Mouse (Mus musculus) fibroblast of lung, adult 2 months (primary cell): ENCODE measurements around the gene Slc2a4.

Source experiments
- DNase-seq: peaks from one replicate; pipeline ENCODE4 v3.0.0-alpha.2; 2011; ENCODE audit warnings: low read depth

The Slc2a4 gene

DNA sequence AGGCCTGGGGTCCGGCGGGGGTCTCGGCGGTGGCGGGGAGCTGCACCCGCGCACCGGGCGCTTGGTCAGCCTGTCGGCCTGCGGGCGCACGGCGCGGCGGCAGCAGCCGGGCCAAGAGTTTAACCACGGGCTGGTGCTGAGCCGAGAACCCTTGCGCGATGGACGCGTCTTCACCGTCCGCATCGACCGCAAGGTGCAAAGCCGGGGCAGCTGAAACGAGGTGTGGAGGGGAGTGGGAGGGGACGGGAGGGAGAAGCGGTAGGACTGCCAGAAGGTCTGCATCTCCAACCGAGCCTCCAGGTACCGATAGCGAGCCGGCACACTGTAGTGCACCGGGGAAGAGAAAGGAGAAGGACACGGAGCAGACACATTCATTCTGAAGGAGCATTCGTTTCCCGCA, 46.0 kb downstream of the Slc2a4 start:
- DNase-seq = no peak

DNA sequence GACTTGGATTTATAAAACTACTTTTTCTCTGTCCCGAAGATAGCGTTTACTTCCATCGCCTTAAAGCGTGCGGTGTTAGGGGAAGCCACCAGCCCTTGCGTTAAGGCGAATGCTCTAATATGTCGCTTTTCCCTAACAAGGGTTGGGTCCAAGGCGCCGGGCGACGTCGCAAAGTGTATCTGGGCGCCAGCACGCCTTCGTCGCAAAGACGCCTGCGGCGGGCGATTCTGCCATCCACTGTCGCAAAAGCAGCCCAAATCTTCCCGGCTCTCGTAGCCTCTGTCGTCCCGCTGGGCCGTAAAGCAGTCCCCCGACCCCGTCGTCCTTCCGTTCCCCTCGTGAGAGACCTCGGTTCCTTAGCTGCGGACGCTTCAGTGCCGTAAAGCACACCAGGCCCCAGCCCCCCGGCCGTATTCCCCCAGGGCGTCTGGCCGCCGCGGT, 46.6 kb downstream of the Slc2a4 start:
- peak; percentile 94 for DNase-seq

DNA sequence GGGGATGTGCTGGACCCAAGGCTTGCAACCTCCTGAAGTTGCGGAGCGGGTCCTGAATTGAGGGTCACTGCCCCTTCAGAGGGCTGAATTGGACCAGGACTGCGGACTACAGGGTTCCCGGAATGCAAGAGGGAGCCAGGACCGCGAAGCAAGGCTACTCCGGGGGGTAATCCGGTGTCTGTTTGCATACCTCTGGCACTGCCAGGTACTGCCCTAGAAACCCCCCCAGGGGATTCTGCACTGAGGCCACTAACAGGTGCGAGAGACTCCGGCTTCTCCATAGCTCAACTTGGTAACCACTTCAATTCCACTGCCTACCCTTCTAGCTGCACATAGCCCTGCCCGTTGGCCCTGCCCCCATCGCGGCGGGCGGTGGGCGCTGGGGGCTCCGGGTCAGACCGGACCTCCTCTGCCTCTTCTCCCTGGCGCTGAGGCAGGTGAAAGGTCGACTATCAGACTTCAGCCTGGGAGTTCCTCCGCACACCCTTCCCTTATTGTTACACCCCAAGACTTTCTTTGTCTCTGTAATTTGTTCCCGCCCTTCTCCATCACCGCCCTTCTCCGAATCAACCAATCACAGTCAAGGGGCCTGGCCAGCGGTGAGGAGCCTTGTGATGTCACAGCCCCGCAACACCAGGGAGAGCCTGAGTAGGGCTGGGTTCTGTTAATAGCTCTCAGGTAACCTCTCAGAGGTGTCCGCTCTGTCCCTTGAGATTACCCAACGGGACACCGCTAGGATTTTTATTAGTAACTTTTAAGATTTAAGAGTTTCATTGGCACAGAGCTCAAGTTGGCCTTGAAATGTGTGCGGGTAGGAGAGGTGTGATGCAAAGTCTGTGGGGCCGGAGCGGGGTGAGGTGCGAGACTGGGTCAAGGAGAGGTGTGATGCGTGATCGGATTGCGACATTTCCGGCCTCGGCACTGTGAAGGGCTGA, 47.2 kb downstream of the Slc2a4 start, which contains the start of the genes 2810408A11Rik and Neurl4:
TSS of gene 2810408A11Rik (minus strand) at position 517 of the 935 bp plus-strand sequence.
TSS of gene Neurl4 (plus strand) at position 602 of the 935 bp plus-strand sequence.
- DNase-seq = peak; percentile 82

DNA sequence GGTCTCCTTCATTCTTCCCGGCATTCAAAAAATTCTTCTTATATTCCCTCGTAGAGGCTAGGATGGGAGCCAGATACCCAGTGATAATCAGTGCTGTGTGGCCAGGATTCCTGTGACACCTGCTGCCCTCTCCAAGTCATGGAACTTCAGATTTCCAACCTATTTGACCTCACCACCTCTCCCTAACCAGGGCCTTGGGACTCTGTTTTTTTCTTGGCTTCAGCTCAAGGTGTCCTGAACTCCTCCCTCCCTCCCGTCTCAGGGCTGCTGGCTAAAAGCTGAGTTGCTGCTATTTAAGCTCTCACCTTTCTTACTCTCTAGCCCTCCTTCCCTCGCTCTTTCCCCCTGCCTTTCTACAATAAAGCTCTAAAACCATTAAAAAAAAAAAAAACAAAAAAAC, 48.1 kb downstream of the Slc2a4 start:
- no peak for DNase-seq

DNA sequence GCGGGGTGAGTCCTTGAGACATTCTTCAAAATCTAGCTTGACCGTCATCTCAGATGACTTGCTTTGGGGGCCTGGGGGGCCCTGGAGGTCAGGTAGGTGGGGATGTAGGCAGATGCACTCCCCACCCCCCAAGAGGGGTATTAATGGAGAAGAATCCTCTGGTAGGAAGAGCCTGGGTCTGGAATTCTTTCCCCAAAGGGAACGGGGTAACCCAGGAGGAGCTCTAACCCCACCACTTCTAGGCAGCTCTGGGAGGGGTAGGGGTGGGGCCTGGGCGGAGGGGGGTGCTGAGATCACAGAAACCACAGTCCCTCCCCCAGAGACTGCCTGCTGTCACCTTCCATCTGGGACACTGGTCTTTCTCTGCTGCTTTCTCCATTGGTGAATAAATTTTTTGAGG, 52.7 kb downstream of the Slc2a4 start, which contains the start of gene Acap1:
TSS of gene Acap1 (minus strand) at position 249 of the 400 bp plus-strand sequence.
- DNase-seq = no peak

DNA sequence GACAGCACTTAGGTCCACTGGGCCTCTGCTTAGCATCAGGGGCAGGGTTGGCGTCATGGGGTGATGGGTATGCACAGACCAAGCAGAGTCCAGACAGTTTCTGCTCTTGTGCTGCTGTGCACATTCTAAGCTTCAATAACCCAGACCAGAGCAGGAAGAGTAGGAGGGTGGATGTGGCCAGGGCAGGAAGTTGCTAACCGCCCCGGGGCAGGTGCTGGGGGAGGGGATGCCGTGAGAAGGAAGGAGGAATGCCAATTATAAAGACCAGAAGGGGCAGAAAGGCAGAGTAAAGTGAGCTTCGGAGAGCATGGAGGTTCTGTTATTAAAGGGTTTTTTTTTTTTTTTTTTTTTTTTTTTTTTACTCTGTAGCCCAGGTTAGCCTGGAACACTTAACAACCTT, 53.3 kb downstream of the Slc2a4 start:
- no peak for DNase-seq
